Mouse (Mus musculus) forebrain, embryonic 15.5 days (tissue): ENCODE results near the gene Fam102a. TPM values are rescaled to one million over a fixed set of nuclear protein-coding genes. Genes with fewer than 3 reads are reported as not detected.
"Not testable (repeated sequence)": the region's sequence is repeated elsewhere in the genome, so short reads cannot be mapped to it uniquely, and the experiment has no call there.

ENCODE experiments used
- ATAC-seq: fragments of 200-750 bp; cut with Nextera tagmentation; replicated peaks from 2 replicates; pipeline ENCODE4 v1.8.0; 2017; ENCODE audit warnings: mild to moderate bottlenecking, moderate TSS enrichment, moderate library complexity
- H3K27ac ChIP-seq: fragments of 300-500 bp; sonication (generic); replicated peaks from 2 replicates; pipeline ENCODE4 v1.5.1; 2015; ENCODE audit warnings: mild to moderate bottlenecking, inconsistent platforms
- H3K27me3 ChIP-seq: fragments of 300-500 bp; sonication (generic); 2 replicates; pipeline ENCODE4 v1.6.1; 2015; ENCODE audit warnings: inconsistent platforms
- H3K36me3 ChIP-seq: fragments of 300-500 bp; sonication (generic); 2 replicates; pipeline ENCODE4 v1.6.1; 2015; ENCODE audit warnings: mild to moderate bottlenecking, inconsistent platforms
- H3K4me1 ChIP-seq: fragments of 300-500 bp; sonication (generic); 2 replicates; pipeline ENCODE4 v1.6.1; 2015; ENCODE audit warnings: inconsistent platforms
- H3K4me2 ChIP-seq: fragments of 300-500 bp; sonication (generic); replicated peaks from 2 replicates; pipeline ENCODE4 v1.6.1; 2015; ENCODE audit warnings: mild to moderate bottlenecking, inconsistent platforms
- H3K4me3 ChIP-seq: fragments of 300-500 bp; sonication (generic); 2 replicates; pipeline ENCODE4 v1.5.1; 2015; ENCODE audit warnings: mild to moderate bottlenecking, inconsistent platforms
- H3K9ac ChIP-seq: fragments of 300-500 bp; sonication (generic); replicated peaks from 2 replicates; pipeline ENCODE4 v1.6.1; 2015; ENCODE audit warnings: mild to moderate bottlenecking, inconsistent platforms
- H3K9me3 ChIP-seq: fragments of 300-500 bp; sonication (generic); 2 replicates; pipeline ENCODE4 v1.6.1; 2016; ENCODE audit warnings: inconsistent platforms
- WGBS: fragments of 180-500 bp; shearing (Covaris S2); methylation state at CpG from one replicate; pipeline ENCODE4 v1.1.7; 2015; ENCODE audit warnings: mixed read lengths; 5-methylcytosine and 5-hydroxymethylcytosine counted together
- polyA plus RNA-seq: library from polyadenylated mRNA; unstranded; fragments of >200 nt; fragmentation: Nextera tagmentation; extraction: Ambion mirVana; gene quantifications from 2 replicates; pipeline ENCODE4 v1.2.1, GENCODE M21; 2015

Fam102a gene
- polyA plus RNA-seq = 5.7 and 6.1 TPM in 2 replicates

- under 1% methylated on average over 67 of the region's 67 CpGs for WGBS
These were observed at the start of gene Fam102a for GRCm38 (mm10) chr2:32534733-32535471. Gene Fam102a (plus strand): TSS chr2:32535332.

DNA sequence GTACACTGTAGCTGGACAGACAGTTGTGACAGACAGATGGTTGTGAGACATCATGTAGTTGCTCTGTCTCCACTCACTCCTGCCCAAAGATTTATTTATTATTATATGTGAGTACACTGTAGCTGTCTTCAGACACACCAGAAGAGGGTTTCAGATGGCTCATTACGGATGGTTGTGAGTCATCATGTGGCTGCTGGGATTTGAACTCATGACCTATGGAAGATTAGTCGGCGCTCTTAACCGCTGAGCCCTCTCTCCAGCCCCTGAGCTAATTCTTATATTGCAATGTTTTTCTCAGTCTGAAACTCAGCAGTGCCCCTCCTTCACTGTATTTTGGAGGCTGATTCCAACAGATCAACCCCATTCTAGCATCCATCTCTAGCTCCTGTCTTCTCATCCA lies 49.4 kb upstream of the Fam102a start:
- no peak overlapping the region for H3K9ac ChIP-seq
- no peaks in the 10 kb centered on the region for H3K4me1 ChIP-seq
- no peak overlapping the region for H3K4me3 ChIP-seq
- ATAC-seq = no peak
- no peaks in the 10 kb centered on the region for H3K9me3 ChIP-seq
- H3K36me3 ChIP-seq = no peaks in the 10 kb centered on the region
- no peak overlapping the region for H3K4me2 ChIP-seq
- WGBS = 95% methylated on average over 4 of the region's 4 CpGs
- no peaks in the 10 kb centered on the region for H3K27me3 ChIP-seq
- no peak overlapping the region for H3K27ac ChIP-seq

More at GRCm38 (mm10) chr2:32534733-32535471, at the start of gene Fam102a:
- Histone ChIP-seq H3K27ac (peak within 1 kb of the TSS; percentile 93), H3K27me3 (no peaks in the 10 kb centered on the region), H3K36me3 (no peaks in the 10 kb centered on the region), H3K4me2 (peak within 1 kb of the TSS; percentile 73), H3K4me3 (peak within 1 kb of the TSS; percentile 100), H3K9me3 (no peaks in the 10 kb centered on the region), H3K4me1 (peaks cover 53% of the 10 kb centered on the region), H3K9ac (peak within 1 kb of the TSS; percentile 94)
- ATAC-seq = peak; percentile 97

- Histone ChIP-seq H3K27ac (no peak overlapping the region), H3K4me1 (no peaks in the 10 kb centered on the region), H3K4me2 (no peak overlapping the region), H3K9ac (no peak overlapping the region), H3K4me3 (no peak overlapping the region), H3K36me3 (no peaks in the 10 kb centered on the region), H3K9me3 (no peaks in the 10 kb centered on the region), H3K27me3 (no peaks in the 10 kb centered on the region)
- WGBS = 92% methylated on average over 9 of the region's 9 CpGs
- no peak for ATAC-seq
These were observed 49.0 kb upstream of the Fam102a start for GRCm38 (mm10) chr2:32486155-32486554.

DNA sequence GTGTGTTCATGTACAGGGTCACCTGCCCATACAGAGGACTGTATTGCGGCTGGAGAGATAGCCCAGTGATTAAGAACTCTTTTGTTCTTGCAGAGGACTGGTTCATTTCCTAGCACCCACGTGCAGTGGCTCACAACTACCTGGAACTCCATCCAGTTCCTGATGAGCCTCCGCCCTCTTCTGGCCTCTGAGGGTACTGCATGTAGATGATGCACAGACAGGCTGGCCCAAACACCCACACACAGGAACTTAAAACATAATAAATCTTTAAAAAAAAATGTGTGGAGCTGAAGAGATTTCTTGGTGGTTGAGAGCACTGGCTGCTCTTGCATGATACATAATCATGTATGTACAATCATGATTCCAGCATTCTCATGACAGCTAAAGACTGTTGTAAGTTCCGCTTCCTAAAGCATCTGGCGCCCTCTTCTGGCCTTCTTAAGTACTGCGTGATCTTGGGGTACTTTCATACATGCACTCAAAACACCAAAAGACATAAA lies 48.0 kb upstream of the Fam102a start:
- H3K27ac ChIP-seq = no peak overlapping the region
- peak; percentile 71 for ATAC-seq

GRCm38 (mm10) chr2:32488679-32489078 lies 46.5 kb upstream of the Fam102a start:
- H3K27me3 ChIP-seq = no peaks in the 10 kb centered on the region
- no peak overlapping the region for H3K4me3 ChIP-seq
- no peak overlapping the region for H3K27ac ChIP-seq
- no peak overlapping the region for H3K4me2 ChIP-seq
- ATAC-seq = peak; percentile 63
- H3K4me1 ChIP-seq = no peaks in the 10 kb centered on the region
- WGBS = under 1% methylated on average over 5 of the region's 5 CpGs
- H3K9ac ChIP-seq = no peak overlapping the region
- H3K9me3 ChIP-seq = no peaks in the 10 kb centered on the region
- no peaks in the 10 kb centered on the region for H3K36me3 ChIP-seq

More for the DNA sequence above, 48.0 kb upstream of the Fam102a start:
- Histone ChIP-seq H3K27me3 (no peaks in the 10 kb centered on the region), H3K9ac (no peak overlapping the region), H3K4me1 (no peaks in the 10 kb centered on the region), H3K9me3 (no peaks in the 10 kb centered on the region), H3K36me3 (no peaks in the 10 kb centered on the region), H3K4me2 (no peak overlapping the region), H3K4me3 (no peak overlapping the region)
- WGBS = 2% methylated on average over 6 of the region's 6 CpGs

DNA sequence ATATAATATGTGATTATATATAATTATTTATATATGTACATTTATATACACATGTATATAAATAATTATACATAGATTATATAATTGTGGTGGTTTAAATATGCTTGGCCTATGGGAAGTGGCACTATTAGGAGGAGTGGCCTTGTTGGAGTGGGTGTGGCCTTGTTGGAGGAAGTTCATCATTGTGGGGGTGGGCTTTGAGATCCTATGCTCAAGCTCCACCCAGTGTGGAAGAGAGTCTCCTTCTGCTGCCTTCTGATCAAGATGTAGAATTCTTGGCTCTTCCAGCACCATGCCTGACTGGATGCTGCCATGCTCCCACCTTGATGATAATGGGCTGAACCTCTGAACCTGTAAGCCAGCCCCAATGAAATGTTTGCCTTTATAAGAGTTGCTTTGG lies 44.4 kb upstream of the Fam102a start:
- not testable (repeated sequence) for H3K4me1 ChIP-seq, ATAC-seq

GRCm38 (mm10) chr2:32492661-32493060 lies 42.5 kb upstream of the Fam102a start:
- WGBS = 74% methylated on average over 2 of the region's 2 CpGs

More for the DNA sequence above, 44.4 kb upstream of the Fam102a start:
- not testable (repeated sequence) for H3K27me3 ChIP-seq, H3K36me3 ChIP-seq, H3K9me3 ChIP-seq, H3K4me2 ChIP-seq, H3K9ac ChIP-seq, H3K27ac ChIP-seq, H3K4me3 ChIP-seq

DNA sequence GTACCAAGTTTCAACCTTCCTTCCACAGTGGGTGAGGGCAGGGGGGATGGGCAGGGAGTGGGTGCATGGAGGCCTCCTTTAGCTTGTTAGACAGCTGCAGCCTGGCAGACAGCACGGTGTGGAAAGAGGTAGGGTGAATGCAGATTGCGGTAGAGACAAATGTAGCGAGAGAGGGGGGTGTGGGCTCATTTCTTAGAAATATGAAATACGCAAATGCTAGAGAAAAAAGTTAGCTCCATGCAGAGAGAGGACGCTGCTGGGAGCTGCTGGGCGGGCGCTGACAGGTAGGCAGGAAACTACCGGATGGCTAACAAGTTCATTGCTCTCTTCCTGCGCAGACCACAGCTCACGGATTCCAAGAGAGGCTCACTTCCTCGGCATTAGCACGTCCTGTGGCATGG lies 41.8 kb upstream of the Fam102a start:
- Histone ChIP-seq H3K36me3 (no peaks in the 10 kb centered on the region), H3K9me3 (no peaks in the 10 kb centered on the region), H3K4me3 (no peak overlapping the region), H3K27ac (no peak overlapping the region), H3K4me2 (no peak overlapping the region), H3K9ac (no peak overlapping the region), H3K27me3 (no peaks in the 10 kb centered on the region), H3K4me1 (no peaks in the 10 kb centered on the region)
- 81% methylated on average over 12 of the region's 12 CpGs for WGBS
- no peak for ATAC-seq

More at GRCm38 (mm10) chr2:32492661-32493060, 42.5 kb upstream of the Fam102a start:
- Histone ChIP-seq H3K9ac (no peak overlapping the region), H3K4me2 (no peak overlapping the region), H3K4me1 (no peaks in the 10 kb centered on the region), H3K27me3 (no peaks in the 10 kb centered on the region), H3K9me3 (no peaks in the 10 kb centered on the region), H3K4me3 (no peak overlapping the region), H3K27ac (no peak overlapping the region), H3K36me3 (no peaks in the 10 kb centered on the region)
- ATAC-seq = no peak

GRCm38 (mm10) chr2:32494522-32494921 lies 40.6 kb upstream of the Fam102a start:
- Histone ChIP-seq H3K4me2 (no peak overlapping the region), H3K9ac (no peak overlapping the region), H3K4me1 (no peaks in the 10 kb centered on the region), H3K36me3 (no peaks in the 10 kb centered on the region), H3K27me3 (no peaks in the 10 kb centered on the region), H3K4me3 (no peak overlapping the region), H3K9me3 (no peaks in the 10 kb centered on the region), H3K27ac (no peak overlapping the region)
- 68% methylated on average over 2 of the region's 2 CpGs for WGBS
- no peak for ATAC-seq

DNA sequence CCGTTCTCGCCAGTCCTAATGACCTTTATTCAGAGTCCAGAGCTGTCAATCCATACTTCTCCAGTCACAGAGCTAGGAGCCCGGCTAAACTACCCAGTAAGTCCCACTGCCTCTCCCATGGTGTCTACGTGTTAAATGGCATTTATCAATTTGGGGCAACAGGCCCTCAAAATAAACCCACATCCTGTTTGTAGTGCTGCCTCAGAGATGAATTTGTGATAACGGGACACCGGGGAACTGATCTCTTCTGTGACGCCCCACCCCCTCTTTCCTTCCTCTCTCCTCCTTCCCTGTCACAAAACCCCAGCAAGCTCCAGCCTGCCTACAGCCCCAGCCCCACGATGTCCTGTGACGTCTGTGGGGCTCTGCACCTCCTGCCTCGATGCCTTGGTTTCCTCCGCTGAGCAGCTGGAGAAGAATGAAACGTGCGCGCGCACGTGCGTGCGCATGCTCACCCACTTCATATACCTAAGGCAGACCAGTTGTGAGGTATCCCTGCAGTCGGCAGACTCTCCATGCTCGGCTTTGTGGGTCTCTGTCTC lies 39.9 kb upstream of the Fam102a start:
- Histone ChIP-seq H3K9ac (no peak overlapping the region), H3K36me3 (no peaks in the 10 kb centered on the region), H3K4me3 (no peak overlapping the region), H3K4me2 (no peak overlapping the region), H3K27ac (no peak overlapping the region), H3K4me1 (no peaks in the 10 kb centered on the region), H3K9me3 (no peaks in the 10 kb centered on the region), H3K27me3 (no peaks in the 10 kb centered on the region)
- no peak for ATAC-seq
- WGBS = 84% methylated on average over 20 of the region's 20 CpGs

DNA sequence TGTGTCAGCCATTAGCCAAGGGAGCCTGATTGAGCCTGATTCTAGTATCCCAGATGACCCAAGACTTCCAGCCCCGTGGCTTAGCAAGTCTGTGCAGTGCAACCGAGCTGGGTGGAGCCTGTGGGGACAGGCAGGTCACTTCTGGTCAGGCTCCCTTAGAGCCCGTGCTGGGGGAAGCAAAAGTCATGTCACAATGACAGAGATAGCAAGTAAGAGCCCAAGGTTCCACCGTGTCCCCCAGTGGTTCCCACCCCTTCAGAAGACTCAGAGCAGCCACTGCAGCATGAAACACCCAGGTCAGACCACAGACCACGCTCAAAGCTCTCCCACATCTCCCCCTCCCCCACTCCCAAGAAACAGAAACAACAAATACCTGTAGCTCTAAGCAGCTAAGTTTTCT lies 38.9 kb upstream of the Fam102a start:
- Histone ChIP-seq H3K9ac (no peak overlapping the region), H3K4me3 (no peak overlapping the region), H3K36me3 (no peaks in the 10 kb centered on the region), H3K27me3 (no peaks in the 10 kb centered on the region), H3K9me3 (no peaks in the 10 kb centered on the region), H3K4me2 (no peak overlapping the region), H3K4me1 (no peaks in the 10 kb centered on the region), H3K27ac (no peak overlapping the region)
- no peak for ATAC-seq
- 79% methylated on average over 5 of the region's 5 CpGs for WGBS

DNA sequence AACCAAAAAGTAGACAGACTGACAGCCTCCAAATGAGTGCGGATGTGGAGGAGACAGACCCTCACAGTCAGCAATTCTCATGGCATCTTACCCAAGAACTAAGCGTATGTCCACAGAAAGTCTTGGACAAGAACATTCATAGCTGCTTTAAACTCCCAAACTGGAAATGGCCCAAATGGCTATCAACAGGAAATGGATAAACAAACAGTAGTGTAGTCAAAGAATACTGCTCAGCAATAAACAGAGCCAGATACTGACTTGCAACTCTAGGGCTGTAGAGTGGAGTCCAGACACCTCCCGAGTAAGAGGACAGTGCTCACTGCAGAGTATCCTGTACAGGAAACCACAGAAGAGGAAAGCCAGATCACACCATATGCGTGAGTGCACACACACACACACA lies 35.8 kb upstream of the Fam102a start:
- Histone ChIP-seq H3K4me2 (no peak overlapping the region), H3K27me3 (no peaks in the 10 kb centered on the region), H3K9me3 (no peaks in the 10 kb centered on the region), H3K27ac (no peak overlapping the region), H3K9ac (no peak overlapping the region), H3K36me3 (no peaks in the 10 kb centered on the region), H3K4me3 (no peak overlapping the region), H3K4me1 (no peaks in the 10 kb centered on the region)
- 92% methylated on average over 4 of the region's 4 CpGs for WGBS
- no peak for ATAC-seq
